Mouse (Mus musculus) cortical plate, adult 2 months (tissue): ENCODE measurements at regions not wholly inside any gene's neighbourhood (a gene's known extent, or its start where the extent isn't known, plus 50 kb on each side); places are given as distances from the start of the nearest gene placed in this dataset.

Experiments used
- CTCF ChIP-seq: fragments of 200-500 bp; IDR thresholded peaks from 2 replicates; pipeline ENCODE4 v1.5.1; 2011; ENCODE audit warnings: mild to moderate bottlenecking, control low read depth, low read length; ENCODE audit not compliant: insufficient read depth; ENCODE audit errors: extremely low read depth
- POLR2A ChIP-seq: fragments of 200-500 bp; IDR thresholded peaks from 2 replicates; pipeline ENCODE4 v1.6.1; 2011; ENCODE audit warnings: mild to moderate bottlenecking, low read length, control low read depth; ENCODE audit not compliant: insufficient read depth; ENCODE audit errors: extremely low read depth

DNA sequence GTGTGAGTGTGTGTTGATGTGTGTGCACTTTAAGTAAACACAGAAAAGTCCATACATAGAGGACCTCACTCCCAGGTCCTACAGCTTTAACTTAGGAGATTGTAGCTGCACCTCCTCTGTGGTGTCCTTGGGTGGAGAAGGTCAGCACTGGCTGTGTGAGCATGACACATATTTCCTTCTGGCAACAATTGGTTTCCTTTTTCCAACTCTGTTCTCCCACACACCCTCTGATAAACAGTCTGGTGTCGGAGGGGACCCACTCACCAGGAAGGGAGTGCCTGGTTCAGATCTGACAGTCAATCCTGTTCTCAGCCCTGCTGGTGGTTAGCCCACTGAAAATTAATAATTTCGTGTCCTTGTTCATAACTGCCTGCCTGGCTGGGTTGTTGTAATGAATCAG is 276.7 kb downstream of the Ccdc91 start:
- TF ChIP-seq POLR2A (no peak), CTCF (no peak)
